Mouse (Mus musculus) mature B cell (primary cell): ENCODE data around the gene Impg1.
"Not testable (repeated sequence)": the region's sequence is repeated elsewhere in the genome, so short reads cannot be mapped to it uniquely, and the experiment has no call there.

Source experiments
- in situ Hi-C: fragments of 300-500 bp; cut with MboI; formaldehyde crosslinking; loops from 2 replicates; pipeline ENCODE4 v1.14.3; 2019

Gene Impg1

DNA sequence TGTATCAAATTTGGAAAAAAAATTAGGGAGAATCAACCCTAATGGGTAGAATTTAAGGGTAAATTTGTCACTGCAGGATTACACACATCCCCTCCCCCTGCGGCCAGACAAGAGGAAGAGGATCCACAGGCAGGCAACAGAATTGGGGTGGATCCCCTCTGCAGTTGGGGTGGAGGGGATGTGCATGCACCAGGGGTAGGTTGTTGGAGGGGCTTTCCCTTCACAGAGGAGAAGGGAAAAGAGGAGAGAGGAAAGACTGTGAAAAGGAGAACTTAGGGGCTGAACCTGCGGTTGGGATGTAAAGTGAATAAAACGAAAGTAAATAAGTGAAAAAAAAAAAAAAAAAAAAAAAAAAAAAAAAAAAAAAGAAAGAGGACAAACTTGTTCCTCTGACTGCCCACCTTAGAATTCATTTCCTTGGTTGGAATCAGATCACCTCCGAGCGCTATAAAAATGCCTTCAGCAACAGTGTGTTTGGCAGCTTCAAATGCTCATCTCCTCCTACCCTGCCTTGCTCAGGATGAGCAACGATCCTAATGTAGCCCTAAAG, 120.8 kb downstream of the Impg1 start:
- in situ Hi-C loops, result no loop called here

DNA sequence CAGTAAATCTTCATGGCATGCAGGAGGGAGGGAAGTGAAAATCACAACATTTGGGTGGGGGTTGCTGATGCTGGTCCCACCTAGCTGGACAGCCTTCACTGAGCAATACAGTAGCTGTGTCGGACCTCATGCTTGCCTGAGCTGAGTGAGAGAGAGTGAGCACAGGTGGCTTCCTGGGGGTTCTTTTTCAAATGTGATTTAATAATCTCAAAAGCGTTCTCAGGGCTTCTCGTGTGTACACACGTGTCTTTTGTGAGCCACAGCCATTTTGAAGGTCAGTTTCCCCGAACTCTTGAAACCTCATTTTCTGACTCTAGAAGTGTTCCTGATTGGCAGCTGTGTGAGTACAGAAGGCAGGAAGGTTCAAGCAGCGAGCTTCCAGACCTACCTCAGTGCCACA, 122.8 kb downstream of the Impg1 start:
- in situ Hi-C loops, result no loop called here

DNA sequence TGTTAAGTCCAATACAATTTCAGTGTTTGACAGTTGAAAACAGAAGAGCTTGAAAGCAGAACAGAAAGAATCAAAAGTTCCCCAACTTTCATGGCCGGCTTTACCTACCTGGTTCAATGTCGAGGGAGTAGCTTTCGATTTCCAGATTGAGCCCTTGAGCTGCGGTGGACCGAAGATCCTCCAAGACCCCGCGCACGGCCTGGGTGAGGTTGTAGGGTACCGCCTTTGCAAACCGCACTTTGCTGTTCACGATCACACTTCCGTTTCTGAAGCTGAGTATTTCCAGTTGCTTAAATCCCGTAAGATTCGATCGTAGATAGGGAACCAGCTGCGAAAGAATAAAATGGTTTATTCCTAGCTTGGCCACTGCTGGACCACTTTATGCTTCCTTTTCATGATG, 123.5 kb downstream of the Impg1 start:
- in situ Hi-C loops, result no loop called here

DNA sequence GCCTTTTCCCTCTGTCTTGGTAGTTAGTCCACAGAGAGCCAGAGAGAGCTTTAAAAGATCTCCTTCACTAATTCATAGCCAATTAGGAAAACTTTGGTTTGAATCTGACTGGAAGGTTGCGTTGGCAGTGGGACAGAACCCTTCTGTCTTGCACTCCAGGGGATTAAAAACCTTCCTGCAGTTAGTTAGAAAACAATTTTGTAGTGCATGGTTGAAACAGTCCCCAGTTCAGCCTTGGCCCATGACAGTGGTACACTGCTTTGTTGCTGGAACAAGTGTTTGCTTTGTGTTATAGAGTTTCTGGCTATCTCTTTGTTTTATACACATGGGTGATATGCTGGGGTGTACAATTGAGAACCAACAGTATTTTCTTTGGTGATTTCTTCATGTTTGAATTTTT, 124.4 kb downstream of the Impg1 start:
- in situ Hi-C loops, result no loop called here

DNA sequence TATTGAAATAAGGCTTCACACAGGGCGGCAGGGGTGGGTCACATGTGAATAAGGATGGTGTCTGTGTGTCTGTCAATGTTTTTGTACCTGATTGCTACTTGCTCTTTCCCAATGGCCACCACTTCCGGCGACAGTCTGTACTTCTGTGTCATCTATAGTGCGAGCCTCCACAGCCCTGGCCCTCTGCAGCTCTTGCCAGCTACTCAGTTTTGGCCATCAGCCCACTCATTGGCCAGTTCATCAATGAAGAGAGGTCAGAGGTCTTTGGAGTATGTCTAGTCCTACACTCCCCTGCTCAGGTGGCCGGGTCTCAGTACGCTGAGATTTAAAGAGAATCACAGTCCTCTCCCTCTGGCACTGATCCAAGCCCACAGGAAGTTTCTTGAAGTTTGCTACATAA, 127.3 kb downstream of the Impg1 start:
- in situ Hi-C loops, result no loop called here

DNA sequence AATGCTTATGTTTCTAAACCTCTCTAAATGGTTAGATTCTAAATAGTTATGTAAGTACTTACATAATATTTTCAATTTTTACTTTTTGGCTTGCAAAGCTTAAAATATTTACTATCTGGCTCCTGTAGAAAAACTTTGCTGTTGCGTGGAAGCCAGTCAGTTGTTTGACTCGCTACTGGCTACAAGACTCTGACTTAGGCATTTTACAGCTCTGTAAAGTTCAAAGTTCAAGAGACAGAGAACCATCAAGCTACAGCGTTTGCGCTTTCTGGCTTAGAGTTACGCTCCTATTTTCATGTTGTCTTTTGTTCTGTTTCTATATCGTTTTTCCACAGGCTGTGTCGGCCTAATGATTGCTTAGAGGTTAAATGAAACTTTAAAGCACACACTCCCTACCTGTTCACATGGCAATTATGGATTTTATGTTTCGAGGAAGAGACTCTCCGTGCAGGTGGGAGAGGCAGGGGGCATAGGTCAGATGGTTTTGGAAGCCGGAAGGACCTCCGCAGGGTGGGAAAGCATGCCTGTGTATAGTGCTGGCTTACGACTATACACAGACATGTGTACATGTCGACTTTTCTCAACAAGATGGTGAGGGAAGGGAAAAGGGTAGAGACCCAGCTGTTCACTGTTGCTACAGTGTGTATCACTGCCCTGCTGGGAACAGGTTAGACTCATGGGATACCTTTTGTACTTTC, 129.5 kb downstream of the Impg1 start:
- in situ Hi-C loops, result no loop called here

DNA sequence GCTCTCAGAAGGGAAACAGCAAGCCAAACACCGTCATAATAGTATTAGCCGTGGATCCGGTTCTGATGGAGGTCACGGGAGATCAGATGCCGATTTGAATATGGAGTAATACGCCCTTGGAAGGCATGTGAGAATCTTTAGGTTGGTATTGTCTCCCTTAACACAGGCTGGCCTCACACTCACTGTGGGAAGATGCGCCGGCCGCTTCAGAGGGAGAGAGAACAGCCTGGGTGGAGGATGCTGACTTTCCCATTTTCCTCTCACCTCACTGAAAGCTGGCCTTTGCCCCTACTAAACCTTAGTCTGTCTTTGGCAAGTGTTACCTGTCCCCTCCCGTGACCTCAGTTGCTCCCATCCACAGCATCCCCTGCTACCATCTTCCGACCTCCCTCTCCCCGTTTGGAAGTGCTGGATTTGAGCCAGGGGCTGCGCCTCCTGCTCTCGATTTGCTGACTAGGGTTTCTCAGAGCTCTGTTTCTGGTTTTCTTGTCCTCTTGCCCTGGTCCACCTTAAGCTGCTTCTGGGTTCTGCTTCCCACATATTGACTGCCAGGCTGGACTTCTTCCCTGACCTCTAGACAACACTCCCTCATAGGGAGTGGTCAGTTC, 131.2 kb downstream of the Impg1 start:
- in situ Hi-C loops, result no loop called here

DNA sequence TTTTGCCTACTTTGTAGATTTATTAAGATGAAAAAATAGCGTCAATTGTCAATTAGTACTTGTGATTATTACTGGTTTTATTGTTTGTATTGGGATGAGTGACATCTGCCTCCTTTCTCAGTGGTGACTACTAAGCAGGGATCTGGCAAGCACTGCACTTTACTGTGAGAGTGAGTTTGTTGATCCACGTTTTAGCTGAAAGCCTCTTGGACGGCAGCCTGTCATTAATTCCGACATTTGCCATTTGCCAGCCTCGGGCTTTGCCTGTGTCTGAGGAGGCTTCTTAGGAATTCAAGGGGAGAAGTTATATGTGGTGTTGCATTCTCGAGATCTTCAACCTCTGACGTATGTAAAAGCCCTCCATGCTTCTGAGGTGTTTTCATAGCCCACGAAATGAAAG, 131.8 kb downstream of the Impg1 start:
- in situ Hi-C loops, result no loop called here

DNA sequence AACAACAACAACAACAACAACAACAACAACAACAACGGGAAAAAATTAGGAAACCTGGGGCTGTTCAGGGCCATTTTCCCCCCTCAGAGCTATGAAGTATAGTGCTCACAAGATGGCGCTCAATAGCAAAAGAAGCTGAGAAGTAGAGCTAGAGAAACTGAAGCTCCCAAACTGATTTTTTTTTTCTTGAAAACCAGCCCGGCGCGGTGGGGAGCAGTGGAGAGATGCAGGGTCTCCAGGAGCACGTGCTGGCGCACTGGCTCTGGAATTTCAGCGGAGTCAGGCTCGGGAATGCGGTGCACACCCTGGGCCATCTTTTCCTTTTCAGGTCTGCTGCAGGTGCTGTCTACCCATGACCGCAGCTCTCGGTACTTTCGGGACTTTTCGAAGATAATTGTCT, 133.1 kb downstream of the Impg1 start:
- in situ Hi-C loops, result no loop called here

DNA sequence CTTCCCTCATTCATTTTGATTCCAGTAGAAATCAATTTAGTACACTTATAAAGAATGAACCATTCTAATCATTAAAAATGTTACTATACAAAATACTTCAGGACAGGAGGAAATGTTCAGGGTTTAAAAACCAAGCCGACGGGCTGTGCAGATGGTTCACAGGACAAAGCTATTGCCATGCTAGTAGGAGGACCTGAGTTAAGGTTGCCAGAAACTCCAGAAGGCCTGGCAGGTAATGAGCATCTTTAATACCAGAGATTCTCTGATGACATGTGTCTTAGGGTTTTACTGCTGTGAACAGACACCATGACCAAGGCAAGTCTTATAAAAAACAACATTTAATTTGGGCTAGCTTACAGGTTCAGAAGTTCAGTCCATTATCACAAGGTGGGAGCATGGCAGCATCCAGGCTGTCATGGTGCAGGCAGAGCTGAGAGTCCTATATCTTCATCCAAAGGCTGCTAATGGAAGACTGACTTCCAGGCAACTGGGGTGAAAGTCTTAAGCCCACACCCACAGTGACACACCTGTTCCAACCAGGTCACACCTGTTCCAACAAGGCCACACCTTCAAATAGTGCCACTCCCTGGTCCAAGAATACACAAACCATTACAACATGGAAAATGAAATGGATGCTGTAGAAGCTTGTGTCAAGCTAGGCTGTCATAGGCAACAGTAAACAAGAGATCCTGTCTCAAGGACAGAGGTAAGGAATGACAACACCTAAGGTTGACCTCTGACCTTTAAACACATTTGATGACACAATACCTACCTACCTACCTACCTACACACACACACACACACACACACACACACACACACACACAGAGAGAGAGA, 144.0 kb downstream of the Impg1 start:
- in situ Hi-C loops, result not testable (repeated sequence)

DNA sequence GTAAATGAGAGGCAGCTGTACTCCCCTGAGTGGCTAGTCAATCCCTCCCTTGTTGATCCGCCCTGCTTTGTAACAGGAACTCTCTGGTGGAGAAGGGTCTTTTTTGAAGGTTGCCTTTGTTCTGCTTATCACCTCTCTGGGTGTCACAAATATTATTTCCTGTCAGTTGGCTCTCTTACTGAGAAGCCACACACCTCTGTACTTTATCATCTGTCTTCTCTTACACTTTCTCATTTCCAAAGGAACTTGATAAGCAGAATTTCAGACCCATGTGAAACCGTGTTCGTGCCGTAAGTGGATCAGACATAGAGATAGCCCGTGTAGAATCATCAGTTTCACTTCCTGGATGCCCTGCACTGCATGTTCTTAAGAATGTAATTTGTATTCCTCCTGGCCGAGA, 147.3 kb downstream of the Impg1 start:
- in situ Hi-C loops, result no loop called here

DNA sequence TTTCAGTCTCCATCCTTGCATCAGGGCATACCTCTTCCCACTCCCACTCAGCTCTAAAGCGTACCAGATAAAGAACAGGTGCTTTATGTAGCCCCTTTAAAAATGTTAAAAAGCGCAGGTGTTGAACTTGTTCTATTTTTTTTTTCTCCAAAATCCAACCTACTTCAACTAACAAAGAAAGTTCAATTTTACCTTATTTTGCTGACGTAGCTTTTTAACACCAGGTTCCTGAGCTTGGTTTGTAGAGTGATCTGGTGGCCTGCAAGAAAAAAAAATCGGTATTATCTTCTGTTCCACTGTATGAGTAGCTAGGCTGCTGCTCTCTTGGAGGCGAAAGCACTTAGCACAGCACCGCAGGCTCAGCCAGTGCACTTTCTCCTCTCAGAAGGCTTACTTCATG, 149.4 kb downstream of the Impg1 start:
- in situ Hi-C loops, result no loop called here

DNA sequence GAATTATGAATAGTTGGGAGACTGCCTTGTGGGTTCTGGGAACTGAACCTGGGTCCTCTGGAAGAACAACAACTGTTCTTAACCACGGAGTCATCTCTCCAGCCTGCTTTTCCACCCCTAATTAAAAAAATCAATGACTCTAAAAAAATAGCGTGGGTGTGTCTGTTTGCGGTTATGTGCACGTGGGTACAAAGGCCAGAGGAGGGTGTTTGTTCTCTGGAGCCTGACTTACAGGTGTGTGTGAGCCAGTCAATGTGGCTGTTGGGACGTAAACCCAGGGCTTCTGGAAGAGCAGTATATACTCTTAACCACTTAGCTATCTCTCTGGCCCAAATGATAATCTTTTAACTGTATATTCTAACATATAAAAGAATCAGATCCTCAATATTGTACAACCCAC, 151.7 kb downstream of the Impg1 start:
- in situ Hi-C loops, result no loop called here

DNA sequence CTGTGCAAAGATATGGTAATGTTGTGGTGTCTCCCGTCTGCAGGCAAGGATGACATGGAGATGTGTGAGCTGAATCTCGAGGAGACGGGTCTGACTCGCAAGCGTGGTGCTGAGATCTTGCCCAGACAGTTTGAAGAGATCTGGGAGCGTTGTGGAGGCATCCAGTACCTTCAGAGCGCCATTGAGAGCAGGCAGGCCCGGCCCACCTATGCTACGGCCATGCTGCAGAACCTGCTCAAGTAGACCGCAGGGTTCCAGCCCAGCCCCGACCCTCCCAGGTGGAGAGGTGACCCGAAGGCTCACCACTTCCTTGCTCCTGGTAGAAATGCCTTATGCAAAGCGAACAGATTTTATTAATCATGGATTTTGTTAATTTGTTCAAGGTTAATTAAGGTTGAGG, 157.7 kb downstream of the Impg1 start:
- in situ Hi-C loops, result no loop called here

DNA sequence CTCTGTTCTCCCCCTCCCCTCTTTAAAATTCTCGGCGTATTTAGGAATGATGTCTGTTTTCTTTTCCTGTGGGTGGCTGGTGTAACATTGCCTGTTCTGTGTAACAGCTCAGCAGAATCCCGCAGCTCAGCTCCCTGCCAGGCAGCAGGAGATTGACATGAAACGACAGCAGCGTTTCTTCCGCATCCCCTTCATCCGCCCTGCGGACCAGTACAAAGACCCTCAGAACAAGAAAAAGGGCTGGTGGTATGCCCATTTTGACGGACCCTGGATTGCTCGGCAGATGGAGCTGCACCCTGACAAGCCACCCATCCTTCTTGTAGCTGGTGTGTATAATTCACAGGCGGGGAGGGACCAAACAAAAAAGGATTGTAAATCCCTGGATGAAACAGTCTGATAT, 158.4 kb downstream of the Impg1 start:
- in situ Hi-C loops, result no loop called here

DNA sequence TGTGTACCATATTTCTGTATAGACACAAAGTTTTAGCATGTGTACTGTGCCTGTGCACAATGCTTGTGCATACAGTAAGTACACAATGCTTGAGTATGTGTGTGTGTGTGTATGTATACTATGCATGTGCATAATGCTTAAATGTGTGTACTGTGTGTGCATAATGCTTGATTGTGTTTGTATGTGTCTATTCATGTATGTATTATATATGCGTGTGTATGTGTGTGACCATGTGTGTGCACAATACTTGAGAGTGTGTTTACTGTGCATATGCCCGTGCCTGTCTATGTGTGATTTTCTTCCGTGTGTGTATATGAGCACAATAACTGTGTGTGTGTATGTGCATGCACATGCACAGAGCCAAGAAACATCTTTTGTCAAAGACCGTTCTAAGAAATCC, 158.9 kb downstream of the Impg1 start:
- in situ Hi-C loops, result no loop called here

DNA sequence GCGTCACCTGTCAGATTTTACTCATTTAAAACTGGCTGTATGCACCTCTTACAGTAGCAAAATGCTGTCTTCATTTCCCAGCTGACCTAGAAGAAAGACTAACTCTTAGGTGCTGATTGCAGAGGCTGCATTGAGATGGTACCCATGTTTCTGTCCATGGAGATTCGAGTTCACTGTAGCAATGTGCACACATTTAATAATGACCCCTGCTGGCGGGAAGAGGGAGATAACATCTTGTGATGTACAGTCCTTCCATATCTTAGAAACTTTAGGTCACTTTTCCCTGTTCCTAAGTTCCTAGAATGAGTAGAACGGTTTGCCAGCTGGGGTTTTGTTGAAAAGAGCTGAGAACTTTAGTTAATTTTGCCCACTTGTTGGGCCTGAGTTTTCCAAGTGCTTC, 161.8 kb downstream of the Impg1 start:
- in situ Hi-C loops, result no loop called here

DNA sequence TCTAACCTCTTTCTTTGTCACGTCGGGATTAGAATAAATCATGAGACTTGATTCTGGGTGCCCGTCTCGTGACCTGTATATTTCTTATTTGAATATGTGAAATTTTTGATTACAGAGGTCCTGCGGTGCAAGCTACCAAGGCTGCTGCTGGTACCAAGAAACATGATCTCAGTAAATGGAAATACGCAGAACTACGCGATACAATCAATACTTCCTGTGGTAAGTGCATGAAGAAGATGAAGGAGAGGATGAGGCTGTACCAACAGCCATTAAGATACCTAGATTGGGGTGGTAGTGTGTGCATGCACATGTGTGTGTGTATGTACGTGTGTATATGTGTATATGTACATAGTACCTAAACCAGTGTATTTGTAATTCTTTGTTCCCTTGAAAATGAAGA, 166.2 kb downstream of the Impg1 start:
- in situ Hi-C loops, result no loop called here

DNA sequence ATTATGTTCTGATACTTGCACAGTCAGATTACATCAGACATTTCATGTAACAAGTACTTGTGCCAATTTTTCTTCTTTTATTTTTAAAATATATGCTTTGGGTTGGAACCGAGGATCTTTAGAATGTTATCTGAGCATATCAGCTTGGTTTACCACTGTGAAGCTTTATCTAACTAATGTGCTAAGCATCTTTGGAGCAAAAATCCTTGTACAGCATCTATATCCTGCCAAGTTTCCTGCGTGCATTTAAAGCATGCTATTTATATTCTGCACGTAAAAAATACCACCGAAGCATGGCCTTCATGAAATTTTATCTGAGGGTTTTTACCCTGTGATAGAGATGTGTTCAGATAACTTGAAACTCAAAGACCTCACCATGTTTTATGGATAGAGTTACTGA, 169.2 kb downstream of the Impg1 start:
- in situ Hi-C loops, result no loop called here

DNA sequence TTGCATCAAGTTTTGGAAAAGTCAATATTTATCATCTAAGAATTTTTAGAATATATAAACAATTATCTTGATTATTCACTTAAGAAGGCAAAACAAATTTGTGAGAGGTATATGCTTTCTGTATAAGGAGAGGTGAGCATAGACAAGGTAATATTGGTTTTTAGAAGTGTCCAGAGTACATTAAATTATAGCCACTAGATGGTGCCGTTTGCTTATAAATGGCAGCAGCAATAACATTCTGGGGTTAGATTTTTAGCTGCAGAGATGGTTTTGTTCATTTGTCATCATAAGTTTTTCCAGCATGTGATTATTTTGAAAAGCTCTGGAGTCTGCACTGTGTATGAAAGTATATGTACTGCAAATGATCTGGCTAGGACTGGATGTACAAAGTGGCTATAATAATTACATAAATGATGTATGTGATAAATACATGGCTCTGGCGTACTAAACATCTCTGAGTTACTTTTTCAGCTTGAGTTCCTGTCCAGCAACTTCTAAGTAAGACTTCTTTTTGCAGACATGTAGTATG, 172.2 kb downstream of the Impg1 start:
- in situ Hi-C loops, result no loop called here

DNA sequence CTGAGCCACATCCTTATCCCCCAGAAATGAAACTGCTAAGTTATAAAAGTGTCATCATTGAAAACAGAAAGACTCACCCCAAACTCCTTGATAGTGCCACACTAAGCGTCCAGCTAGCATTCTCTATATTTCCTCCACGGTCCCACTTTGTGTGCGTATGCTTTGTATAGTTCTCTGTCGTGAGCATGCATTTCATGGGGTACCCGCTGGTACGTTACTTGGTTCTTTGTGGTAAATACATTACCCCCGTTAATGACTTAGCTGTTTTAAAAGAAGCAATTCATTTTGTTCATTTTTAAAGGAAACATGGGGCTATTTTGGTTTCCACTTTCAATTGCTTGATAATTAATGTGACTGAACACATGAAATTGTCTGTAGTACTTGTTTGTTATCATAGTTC, 178.4 kb downstream of the Impg1 start:
- in situ Hi-C loops, result no loop called here

DNA sequence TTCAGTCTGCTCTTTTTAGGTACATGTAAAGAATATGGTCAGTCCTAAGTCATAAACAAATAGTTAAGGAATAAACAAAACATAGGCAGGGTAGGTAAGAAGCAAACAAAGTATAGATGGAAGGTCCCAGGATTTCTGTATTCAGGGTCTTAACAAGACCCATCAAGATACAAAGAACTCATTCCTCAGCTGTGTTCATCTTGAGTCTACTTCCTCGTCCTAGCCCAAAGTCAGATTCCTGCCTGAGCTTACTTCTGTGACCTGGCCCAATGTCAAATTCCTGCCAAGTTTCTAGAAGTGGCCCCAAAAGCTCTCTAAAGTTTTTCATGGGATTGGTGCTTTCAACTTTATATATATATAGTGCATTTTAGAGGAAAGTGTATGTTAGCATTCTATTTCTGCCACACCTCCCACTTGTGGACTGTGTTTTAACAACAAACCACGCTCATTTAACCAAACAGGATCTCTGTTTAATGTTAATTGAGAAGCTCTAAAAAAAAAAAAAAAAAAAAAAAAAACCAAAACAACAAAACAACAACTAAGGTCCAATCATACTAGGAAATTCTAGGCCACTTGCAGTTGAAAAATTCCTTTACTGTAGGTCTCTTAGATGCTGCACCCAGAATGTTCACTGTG, 180.6 kb downstream of the Impg1 start:
- in situ Hi-C loops, result no loop called here
